Mouse (Mus musculus) limb, embryonic 11.5 days (tissue): ENCODE results near the gene Snx15. TPM values are rescaled to one million over a fixed set of nuclear protein-coding genes. Genes with fewer than 3 reads are reported as not detected.

ENCODE experiments used
- ATAC-seq: fragments of 200-750 bp; cut with Nextera tagmentation; 2 replicates; pipeline ENCODE4 v1.8.0; 2017; ENCODE audit warnings: low read depth; ENCODE audit not compliant: insufficient number of reproducible peaks, low FRiP score, low TSS enrichment
- DNase-seq: peaks from one replicate; pipeline ENCODE4 v3.0.0-alpha.2; 2015; ENCODE audit warnings: low spot score
- H3K27ac ChIP-seq: fragments of 300-500 bp; sonication (generic); replicated peaks from 2 replicates; pipeline ENCODE4 v1.5.1; 2014; ENCODE audit warnings: low read depth, mild to moderate bottlenecking, low read length
- H3K27me3 ChIP-seq: fragments of 300-500 bp; sonication (generic); 2 replicates; pipeline ENCODE4 v1.6.1; 2014; ENCODE audit warnings: mild to moderate bottlenecking, low read length, mixed read lengths; ENCODE audit not compliant: control insufficient read depth, insufficient read depth
- H3K36me3 ChIP-seq: fragments of 300-500 bp; sonication (generic); 2 replicates; pipeline ENCODE4 v1.6.1; 2014; ENCODE audit warnings: mild to moderate bottlenecking, low read length, moderate library complexity, mixed read lengths; ENCODE audit not compliant: control insufficient read depth, insufficient read depth
- H3K4me1 ChIP-seq: fragments of 300-500 bp; sonication (generic); 2 replicates; pipeline ENCODE4 v1.6.1; 2014; ENCODE audit warnings: low read length, mixed read lengths; ENCODE audit not compliant: control insufficient read depth, insufficient read depth
- H3K4me2 ChIP-seq: fragments of 300-500 bp; sonication (generic); 2 replicates; pipeline ENCODE4 v1.6.1; 2014; ENCODE audit warnings: low read depth, mild to moderate bottlenecking, moderate library complexity; ENCODE audit not compliant: severe bottlenecking
- H3K4me3 ChIP-seq: fragments of 300-500 bp; sonication (generic); 2 replicates; pipeline ENCODE4 v1.5.1; 2014; ENCODE audit warnings: low read depth, low read length
- H3K9ac ChIP-seq: fragments of 300-500 bp; sonication (generic); 2 replicates; pipeline ENCODE4 v1.6.1; 2014; ENCODE audit warnings: mild to moderate bottlenecking, low read length
- H3K9me3 ChIP-seq: fragments of 300-500 bp; sonication (generic); 2 replicates; pipeline ENCODE4 v1.6.1; 2016; ENCODE audit warnings: low read length; ENCODE audit not compliant: control insufficient read depth
- WGBS: fragments of 180-500 bp; shearing (Covaris S2); extraction: QIAGEN DNeasy Blood & Tissue Kit; methylation state at CpG from one replicate; pipeline ENCODE4 v1.1.7; 2014; 5-methylcytosine and 5-hydroxymethylcytosine counted together
- polyA plus RNA-seq: library from polyadenylated mRNA; unstranded; fragments of >200 nt; fragmentation: Nextera tagmentation; extraction: Ambion mirVana; gene quantifications from 2 replicates; pipeline ENCODE4 v1.2.1, GENCODE M21; 2014

Snx15 gene
- polyA plus RNA-seq, 1 experiment from 2014 or later: 27.1 TPM

- no peak for DNase-seq
- peaks cover 16% of the 10 kb centered on the region; the same call in 1 of the 2 replicates for H3K36me3 ChIP-seq
Observed at GRCm38 (mm10) chr19:6071261-6071660, 56.8 kb downstream of the Snx15 start.

DNA sequence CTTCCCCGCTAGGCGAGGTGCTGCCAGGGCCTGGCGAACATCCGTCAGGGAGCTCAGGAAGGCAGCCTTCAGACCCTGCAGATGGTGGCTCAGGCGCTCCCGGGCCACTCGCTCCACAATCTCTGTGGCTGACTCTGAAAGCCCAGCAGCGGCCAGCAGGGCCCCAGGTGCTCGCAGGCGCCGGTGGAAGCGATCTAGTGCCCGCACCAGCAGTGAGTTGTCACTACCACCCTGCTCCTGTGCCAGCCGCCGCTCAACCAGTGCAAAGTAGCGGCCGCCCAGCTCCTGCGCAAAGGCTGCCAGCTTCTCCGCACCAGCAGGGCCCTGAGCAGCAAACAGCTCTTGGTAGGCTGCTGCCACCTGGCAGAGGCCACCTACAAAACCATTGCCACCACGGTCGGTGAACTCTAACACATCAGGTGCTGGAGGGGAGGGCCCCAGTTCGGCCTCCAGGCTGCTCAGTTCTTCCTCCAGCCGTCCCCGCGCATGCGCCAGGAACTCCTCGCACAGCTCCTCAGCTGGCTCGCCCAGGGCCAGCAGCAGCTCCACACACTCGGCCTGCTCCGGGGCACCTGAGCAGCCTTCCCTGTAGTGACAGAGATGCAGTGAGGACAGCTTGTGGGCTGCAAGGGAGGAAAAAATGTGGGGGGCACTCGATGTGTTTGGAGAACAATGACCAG, 57.4 kb downstream of the Snx15 start:
- ATAC-seq (no peak), DNase-seq (no peak)
- H3K4me2 ChIP-seq: no peak overlapping the region
- H3K4me1 ChIP-seq: peaks cover 14% of the 10 kb centered on the region; the same call in 1 of the 2 replicates
- no peaks in the 10 kb centered on the region for H3K27me3 ChIP-seq
- H3K9ac ChIP-seq: no peak overlapping the region
- peaks cover 16% of the 10 kb centered on the region; the same call in 1 of the 2 replicates for H3K36me3 ChIP-seq
- no peak overlapping the region for H3K27ac ChIP-seq
- no peaks in the 10 kb centered on the region for H3K9me3 ChIP-seq
- 89% methylated on average over 31 of the region's 31 CpGs for WGBS
- no peak overlapping the region for H3K4me3 ChIP-seq

More at GRCm38 (mm10) chr19:6071261-6071660, 56.8 kb downstream of the Snx15 start:
- Histone ChIP-seq H3K27me3 (no peaks in the 10 kb centered on the region), H3K27ac (no peak overlapping the region), H3K4me2 (no peak overlapping the region), H3K4me1 (peaks cover 14% of the 10 kb centered on the region; the same call in 1 of the 2 replicates), H3K4me3 (0 out of 2 replicates have a peak overlapping the region, but pooled peaks have one; percentile 1), H3K9ac (no peak overlapping the region), H3K9me3 (no peaks in the 10 kb centered on the region)
- 94% methylated on average over 19 of the region's 19 CpGs for WGBS
- no peak for ATAC-seq

DNA sequence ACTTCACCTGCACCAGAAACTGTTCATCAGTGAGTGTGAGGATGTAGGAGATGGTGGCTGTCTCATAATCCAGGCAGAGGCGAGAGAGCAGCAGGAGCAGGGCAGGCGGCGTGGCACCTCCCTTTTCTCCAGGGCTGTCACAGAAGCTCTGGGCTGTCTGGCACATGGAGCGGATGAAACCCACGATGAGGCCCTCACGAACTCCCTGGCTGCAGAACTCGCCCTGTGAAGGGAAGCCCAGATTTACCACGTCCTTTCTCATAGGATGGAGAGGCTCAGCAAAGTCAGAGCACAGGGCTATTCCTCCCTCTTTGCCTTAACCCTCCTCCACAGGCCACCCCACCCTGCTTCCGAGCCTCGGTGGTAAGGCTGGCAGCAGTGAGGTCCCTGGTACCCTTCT, 58.3 kb downstream of the Snx15 start:
- ATAC-seq: no peak

More for the DNA sequence above, 58.3 kb downstream of the Snx15 start:
- DNase-seq: no peak
- WGBS: 92% methylated on average over 10 of the region's 10 CpGs
- no peaks in the 10 kb centered on the region for H3K9me3 ChIP-seq
- no peak overlapping the region for H3K4me3 ChIP-seq
- H3K4me2 ChIP-seq: no peak overlapping the region
- peaks cover 14% of the 10 kb centered on the region; the same call in 1 of the 2 replicates for H3K4me1 ChIP-seq
- H3K36me3 ChIP-seq: peaks cover 14% of the 10 kb centered on the region; the same call in 1 of the 2 replicates
- H3K27me3 ChIP-seq: no peaks in the 10 kb centered on the region
- H3K9ac ChIP-seq: no peak overlapping the region
- no peak overlapping the region for H3K27ac ChIP-seq

Other genes starting within 250 kb of the Snx15 start
- gene Tigd3, start 234.2 kb downstream of the Snx15 start, polyA plus RNA-seq: 4.7 and 5.1 TPM in 2 replicates
- 209 and 218 TPM in 2 replicates for gene Dpf2, start 215.3 kb downstream of the Snx15 start, polyA plus RNA-seq
- gene Cdc42ep2, start 203.5 kb downstream of the Snx15 start, polyA plus RNA-seq: 1.5 and 2.2 TPM in 2 replicates
- gene Pola2, start 164.1 kb downstream of the Snx15 start, polyA plus RNA-seq: 109 and 111 TPM in 2 replicates
- gene Slc22a20, start 142.2 kb downstream of the Snx15 start, polyA plus RNA-seq: not detected in 2 replicates
- gene Capn1, start 112.4 kb downstream of the Snx15 start, polyA plus RNA-seq: 3.6 and 4.5 TPM in 2 replicates
- 30.3 and 32.2 TPM in 2 replicates for gene Syvn1, start 81.7 kb downstream of the Snx15 start, polyA plus RNA-seq
- 95.3 and 98.6 TPM in 2 replicates for gene Mrpl49, start 70.5 kb downstream of the Snx15 start, polyA plus RNA-seq
- 894 and 914 TPM in 2 replicates for gene Fau, start 70.5 kb downstream of the Snx15 start, polyA plus RNA-seq
- 37.8 and 40.3 TPM in 2 replicates for gene Znhit2, start 67.1 kb downstream of the Snx15 start, polyA plus RNA-seq
- 21.6 and 25.2 TPM in 2 replicates for gene Tm7sf2, start 59.9 kb downstream of the Snx15 start, polyA plus RNA-seq
- 50.7 and 52.1 TPM in 2 replicates for gene Vps51, start 51.1 kb downstream of the Snx15 start, polyA plus RNA-seq
- not detected in 2 replicates for gene Tmem262, start 48.3 kb downstream of the Snx15 start, polyA plus RNA-seq
- 2.1 and 2.9 TPM in 2 replicates for gene Gm28374, start 46.0 kb downstream of the Snx15 start, polyA plus RNA-seq
- 73.5 and 82.1 TPM in 2 replicates for gene Zfpl1, start 43.3 kb downstream of the Snx15 start, polyA plus RNA-seq
- gene Cdca5, start 43.3 kb downstream of the Snx15 start, polyA plus RNA-seq: 60.5 and 63.8 TPM in 2 replicates
- 0.70 TPM in 1 of 2 replicates, not detected in the other for gene AC131692.1, start 33.9 kb downstream of the Snx15 start, polyA plus RNA-seq
- gene Naaladl1, start 22.5 kb downstream of the Snx15 start, polyA plus RNA-seq: 0.47 and 0.87 TPM in 2 replicates
- 65.4 and 65.8 TPM in 2 replicates for gene Sac3d1, start 9.7 kb downstream of the Snx15 start, polyA plus RNA-seq
- not detected in 2 replicates for gene Batf2, start 12.7 kb upstream of the Snx15 start, polyA plus RNA-seq
- gene Arl2, start 13.2 kb upstream of the Snx15 start, polyA plus RNA-seq: 66.8 and 68.0 TPM in 2 replicates
- not detected in 2 replicates for gene Majin, start 56.1 kb upstream of the Snx15 start, polyA plus RNA-seq
- 2.0 and 2.4 TPM in 2 replicates for gene Gpha2, start 98.1 kb upstream of the Snx15 start, polyA plus RNA-seq
- 18.6 and 19.2 TPM in 2 replicates for gene Ppp2r5b, start 107.6 kb upstream of the Snx15 start, polyA plus RNA-seq
- gene Atg2a, start 113.4 kb upstream of the Snx15 start, polyA plus RNA-seq: 8.9 and 10.5 TPM in 2 replicates
- gene Ehd1, start 148.4 kb upstream of the Snx15 start, polyA plus RNA-seq: 56.1 and 59.3 TPM in 2 replicates
- 0.54 and 0.69 TPM in 2 replicates for gene Cdc42bpg, start 178.2 kb upstream of the Snx15 start, polyA plus RNA-seq
- gene Men1, start 206.7 kb upstream of the Snx15 start, polyA plus RNA-seq: 65.3 and 66.7 TPM in 2 replicates
- gene Map4k2, start 212.8 kb upstream of the Snx15 start, polyA plus RNA-seq: 6.8 and 7.3 TPM in 2 replicates
- 209 and 228 TPM in 2 replicates for gene Sf1, start 235.4 kb upstream of the Snx15 start, polyA plus RNA-seq